Mouse (Mus musculus) neural tube, embryonic 12.5 days (tissue): Measurements from ENCODE around the gene Man2a2. TPM values are rescaled to one million over a fixed set of nuclear protein-coding genes. Genes with fewer than 3 reads are reported as not detected.
A peak's percentile ranks its signal among the peaks of the same experiment; 100 is the strongest.

Experiments
- ATAC-seq: fragments of 200-750 bp; cut with Nextera tagmentation; 2 replicates; pipeline ENCODE4 v1.8.0; 2017; ENCODE audit warnings: low read depth, mild to moderate bottlenecking, moderate TSS enrichment, moderate library complexity; ENCODE audit not compliant: low FRiP score
- H3K27ac ChIP-seq: fragments of 300-500 bp; sonication (generic); 2 replicates; pipeline ENCODE4 v1.5.1; 2016
- H3K27me3 ChIP-seq: fragments of 300-500 bp; sonication (generic); replicated peaks from 2 replicates; pipeline ENCODE4 v1.6.1; 2016; ENCODE audit warnings: mild to moderate bottlenecking
- H3K36me3 ChIP-seq: fragments of 300-500 bp; sonication (generic); 2 replicates; pipeline ENCODE4 v1.6.1; 2016; ENCODE audit warnings: mild to moderate bottlenecking
- H3K4me1 ChIP-seq: fragments of 300-500 bp; sonication (generic); 2 replicates; pipeline ENCODE4 v1.6.1; 2016
- H3K4me2 ChIP-seq: fragments of 300-500 bp; sonication (generic); replicated peaks from 2 replicates; pipeline ENCODE4 v1.6.1; 2016; ENCODE audit warnings: mild to moderate bottlenecking
- H3K4me3 ChIP-seq: fragments of 300-500 bp; sonication (generic); 2 replicates; pipeline ENCODE4 v1.5.1; 2016
- H3K9ac ChIP-seq: fragments of 300-500 bp; sonication (generic); 2 replicates; pipeline ENCODE4 v1.6.1; 2016; ENCODE audit warnings: mild to moderate bottlenecking
- H3K9me3 ChIP-seq: fragments of 300-500 bp; sonication (generic); 2 replicates; pipeline ENCODE4 v1.6.1; 2016; ENCODE audit warnings: mild to moderate bottlenecking
- WGBS: fragments of 180-500 bp; shearing (Covaris S2); methylation state at CpG from one replicate; pipeline ENCODE4 v1.1.7; 2016; 5-methylcytosine and 5-hydroxymethylcytosine counted together
- polyA plus RNA-seq: library from polyadenylated mRNA; unstranded; fragments of >200 nt; fragmentation: Nextera tagmentation; extraction: Ambion mirVana; gene quantifications from 2 replicates; pipeline ENCODE4 v1.2.1, GENCODE M21; 2016

Gene Man2a2
- polyA plus RNA-seq, 1 experiment from 2014 or later: 25.5 TPM

GRCm38 (mm10) chr7:80367232-80367631, 3.9 kb downstream of the Man2a2 start:
- no peak overlapping the region for H3K4me2 ChIP-seq
- 98% methylated on average over 7 of the region's 7 CpGs for WGBS
- peaks cover 58% of the 10 kb centered on the region for H3K36me3 ChIP-seq
- H3K4me1 ChIP-seq: peaks cover 14% of the 10 kb centered on the region
- no peaks in the 10 kb centered on the region for H3K27me3 ChIP-seq
- no peak overlapping the region for H3K27ac ChIP-seq
- H3K4me3 ChIP-seq: no peak overlapping the region
- H3K9ac ChIP-seq: no peak overlapping the region
- no peaks in the 10 kb centered on the region for H3K9me3 ChIP-seq
- no peak for ATAC-seq

DNA sequence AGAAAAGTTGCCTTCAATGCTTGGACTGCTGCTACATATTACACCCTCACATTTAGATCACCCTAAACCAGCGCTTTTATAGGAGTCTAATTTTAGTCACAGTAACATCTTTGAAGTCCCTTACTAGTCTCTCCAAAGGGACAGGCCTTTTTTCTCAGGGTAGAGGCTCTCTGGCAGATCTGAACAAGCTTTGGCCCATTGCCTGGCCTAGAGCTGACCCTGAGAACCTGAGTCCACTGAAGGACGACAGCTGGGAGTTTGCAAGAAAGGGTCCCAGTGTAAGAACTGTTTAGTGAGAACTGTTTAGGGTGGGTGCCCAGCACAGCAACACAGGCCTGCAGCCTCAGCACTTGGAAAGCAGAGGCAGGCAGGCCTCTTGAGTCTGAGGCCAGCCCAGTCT, 5.4 kb downstream of the Man2a2 start:
- H3K4me3 ChIP-seq: no peak overlapping the region
- no peaks in the 10 kb centered on the region for H3K27me3 ChIP-seq
- no peak overlapping the region for H3K4me2 ChIP-seq
- peaks cover 72% of the 10 kb centered on the region for H3K36me3 ChIP-seq
- peaks cover 14% of the 10 kb centered on the region for H3K4me1 ChIP-seq
- H3K9me3 ChIP-seq: no peaks in the 10 kb centered on the region
- WGBS: 88% methylated on average over 2 of the region's 2 CpGs
- ATAC-seq: no peak
- H3K27ac ChIP-seq: no peak overlapping the region
- H3K9ac ChIP-seq: no peak overlapping the region

- 81% methylated on average over 3 of the region's 3 CpGs for WGBS
- Histone ChIP-seq H3K9me3 (no peaks in the 10 kb centered on the region), H3K27me3 (no peaks in the 10 kb centered on the region), H3K4me2 (no peak overlapping the region), H3K9ac (no peak overlapping the region), H3K4me3 (no peak overlapping the region), H3K4me1 (peaks cover 16% of the 10 kb centered on the region), H3K27ac (no peak overlapping the region), H3K36me3 (peaks cover 91% of the 10 kb centered on the region)
- no peak for ATAC-seq
Observed at GRCm38 (mm10) chr7:80360435-80360834, 10.7 kb downstream of the Man2a2 start.

GRCm38 (mm10) chr7:80358039-80358438, 13.1 kb downstream of the Man2a2 start:
- Histone ChIP-seq H3K4me1 (peaks cover 16% of the 10 kb centered on the region), H3K9ac (no peak overlapping the region), H3K4me3 (no peak overlapping the region), H3K9me3 (no peaks in the 10 kb centered on the region), H3K36me3 (peaks cover 88% of the 10 kb centered on the region), H3K27ac (no peak overlapping the region), H3K27me3 (no peaks in the 10 kb centered on the region), H3K4me2 (no peak overlapping the region)
- WGBS: 61% methylated on average over 4 of the region's 4 CpGs
- no peak for ATAC-seq

GRCm38 (mm10) chr7:80357156-80357555, 14.0 kb downstream of the Man2a2 start:
- WGBS: 27% methylated on average over 8 of the region's 8 CpGs
- Histone ChIP-seq H3K4me3 (no peak overlapping the region), H3K36me3 (peaks cover 88% of the 10 kb centered on the region), H3K9me3 (no peaks in the 10 kb centered on the region), H3K27me3 (no peaks in the 10 kb centered on the region), H3K27ac (no peak overlapping the region), H3K4me2 (peak overlapping the region; percentile 9; the same call in 1 of the 2 replicates), H3K4me1 (peaks cover 16% of the 10 kb centered on the region), H3K9ac (0 out of 2 replicates have a peak overlapping the region, but pooled peaks have one; percentile 8)
- peak; percentile 63; the same call in 1 of the 2 replicates for ATAC-seq

DNA sequence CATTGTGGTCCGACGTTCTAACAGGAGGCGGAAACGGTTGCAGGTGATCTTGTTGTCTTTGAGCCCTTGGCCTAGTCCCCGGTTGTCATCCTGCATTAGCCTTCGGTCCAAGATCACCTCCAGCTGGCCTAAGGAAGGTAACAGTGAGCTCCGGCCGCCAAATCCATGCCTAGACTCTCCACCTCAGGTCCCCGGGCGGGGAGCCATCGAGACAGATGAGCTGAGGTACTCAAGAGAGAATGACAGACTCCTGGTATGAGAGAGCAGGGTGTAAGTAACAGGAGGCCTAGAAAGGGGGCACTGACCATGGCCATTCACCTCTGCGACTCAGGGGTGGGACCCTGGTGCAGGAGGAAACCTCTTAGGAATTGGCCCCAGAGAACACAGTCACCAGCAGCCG, 14.8 kb downstream of the Man2a2 start:
- no peak for ATAC-seq
- Histone ChIP-seq H3K4me1 (peaks cover 16% of the 10 kb centered on the region), H3K9me3 (no peaks in the 10 kb centered on the region), H3K27me3 (no peaks in the 10 kb centered on the region), H3K4me2 (no peak overlapping the region), H3K4me3 (no peak overlapping the region), H3K36me3 (peaks cover 85% of the 10 kb centered on the region), H3K9ac (no peak overlapping the region), H3K27ac (no peak overlapping the region)
- WGBS: 90% methylated on average over 13 of the region's 13 CpGs

DNA sequence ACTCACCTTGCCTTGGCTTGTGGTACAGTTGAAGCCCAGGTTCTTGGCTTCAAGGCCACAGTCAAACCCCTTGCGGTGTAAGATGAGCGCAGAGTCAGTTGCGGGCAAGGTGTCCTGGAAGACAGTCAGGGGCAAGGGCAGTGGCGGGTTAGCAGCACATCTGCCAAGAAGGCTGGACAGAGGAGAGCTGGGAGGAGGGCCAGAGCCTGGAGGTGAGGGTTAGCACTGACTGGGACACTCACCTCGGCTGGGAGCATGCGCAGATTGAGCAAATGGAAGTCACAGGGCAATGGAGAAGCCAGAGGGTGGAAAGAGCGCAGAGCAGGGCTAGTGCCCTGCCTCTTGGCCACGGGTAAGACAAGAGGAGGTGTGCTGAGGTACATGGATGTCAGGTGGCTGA, 18.3 kb downstream of the Man2a2 start:
- Histone ChIP-seq H3K4me3 (no peak overlapping the region), H3K36me3 (peaks cover 67% of the 10 kb centered on the region), H3K9ac (no peak overlapping the region), H3K27ac (no peak overlapping the region), H3K4me1 (peaks cover 18% of the 10 kb centered on the region), H3K9me3 (no peaks in the 10 kb centered on the region), H3K4me2 (no peak overlapping the region), H3K27me3 (no peaks in the 10 kb centered on the region)
- no peak for ATAC-seq
- 93% methylated on average over 8 of the region's 8 CpGs for WGBS

- Histone ChIP-seq H3K36me3 (peaks cover 50% of the 10 kb centered on the region), H3K4me2 (no peak overlapping the region), H3K9me3 (no peaks in the 10 kb centered on the region), H3K4me3 (no peak overlapping the region), H3K4me1 (peaks cover 13% of the 10 kb centered on the region), H3K27ac (no peak overlapping the region), H3K27me3 (no peaks in the 10 kb centered on the region), H3K9ac (no peak overlapping the region)
- no peak for ATAC-seq
- WGBS: 85% methylated on average over 2 of the region's 2 CpGs
Observed at GRCm38 (mm10) chr7:80350808-80351207, 20.4 kb downstream of the Man2a2 start.

DNA sequence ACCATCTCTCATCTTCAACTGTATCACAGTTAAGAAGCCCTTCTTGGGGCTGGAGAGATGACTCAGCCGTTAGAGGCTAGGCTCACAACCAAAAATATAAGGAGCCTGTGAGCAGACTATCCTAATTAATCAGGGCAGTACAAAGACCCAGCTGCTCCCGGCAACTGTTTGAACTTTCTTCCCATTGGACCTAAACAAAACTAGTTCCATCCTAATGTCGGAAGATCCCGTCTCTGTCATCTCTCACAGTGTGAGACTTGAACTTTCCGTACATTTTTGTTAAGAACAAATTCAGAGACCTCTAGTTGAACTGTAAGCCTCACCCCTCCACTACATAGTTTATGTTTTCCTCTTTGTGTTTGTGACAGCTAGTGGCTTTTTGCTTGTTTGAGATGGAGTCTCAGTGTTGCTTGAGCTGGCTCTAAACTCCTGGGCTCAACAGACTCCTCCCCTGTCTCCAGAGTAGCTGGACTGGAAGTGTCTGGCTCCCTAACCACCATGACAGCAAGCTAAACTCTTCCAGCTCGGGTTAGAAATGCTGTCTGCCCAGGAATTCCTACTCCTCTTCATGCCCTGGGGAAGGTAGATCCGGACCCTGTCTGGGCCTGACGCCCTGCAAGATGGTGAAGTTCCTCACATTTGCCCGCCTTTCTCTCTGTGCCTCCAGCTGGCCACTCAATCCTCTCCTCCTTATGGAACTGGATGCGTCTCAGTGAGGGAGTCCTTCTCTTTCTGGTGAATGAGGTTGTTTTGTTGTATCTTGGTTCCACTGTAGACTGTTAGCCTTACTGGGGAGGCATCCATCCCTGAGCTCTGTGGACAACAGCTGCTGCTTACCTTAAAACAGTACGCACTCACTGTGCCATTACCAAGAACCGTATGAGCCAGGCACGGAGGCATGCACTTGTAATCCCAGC, 23.2 kb downstream of the Man2a2 start:
- Histone ChIP-seq H3K4me2 (0 out of 2 replicates have a peak overlapping the region, but pooled peaks have one; percentile 1), H3K27me3 (no peaks in the 10 kb centered on the region), H3K9ac (no peak overlapping the region), H3K4me1 (peaks cover 20% of the 10 kb centered on the region), H3K36me3 (peaks cover 35% of the 10 kb centered on the region), H3K4me3 (no peak overlapping the region), H3K9me3 (no peaks in the 10 kb centered on the region), H3K27ac (peak overlapping the region; percentile 1; the same call in 1 of the 2 replicates)
- 64% methylated on average over 13 of the region's 13 CpGs for WGBS
- no peak for ATAC-seq

GRCm38 (mm10) chr7:80346830-80347229, 24.3 kb downstream of the Man2a2 start:
- Histone ChIP-seq H3K9ac (no peak overlapping the region), H3K4me3 (no peak overlapping the region), H3K36me3 (peaks cover 26% of the 10 kb centered on the region), H3K9me3 (no peaks in the 10 kb centered on the region), H3K27ac (no peak overlapping the region), H3K4me2 (no peak overlapping the region), H3K27me3 (no peaks in the 10 kb centered on the region), H3K4me1 (peaks cover 28% of the 10 kb centered on the region)
- WGBS: 89% methylated on average over 5 of the region's 5 CpGs
- no peak for ATAC-seq

DNA sequence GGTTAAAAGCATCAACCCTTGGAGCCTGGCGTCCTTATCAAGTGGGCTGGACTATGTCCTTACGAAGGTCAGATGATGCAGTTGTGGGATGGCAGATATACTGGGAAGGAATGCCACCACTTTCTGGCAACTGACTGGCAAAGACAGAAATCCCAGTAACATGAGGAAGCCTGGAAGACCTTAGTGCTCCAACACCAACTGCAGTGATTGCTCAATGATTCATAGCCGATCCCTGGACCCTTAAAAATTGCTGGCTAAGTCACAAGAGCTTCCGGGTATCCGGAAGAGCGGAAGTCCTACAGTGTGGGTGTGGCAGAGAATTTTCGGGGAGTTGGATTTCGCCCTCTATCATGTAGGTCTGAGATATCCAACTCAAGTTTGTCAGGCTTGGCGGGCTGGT, 25.0 kb downstream of the Man2a2 start:
- no peak overlapping the region for H3K9ac ChIP-seq
- H3K36me3 ChIP-seq: peaks cover 21% of the 10 kb centered on the region
- no peak for ATAC-seq
- peaks cover 33% of the 10 kb centered on the region for H3K4me1 ChIP-seq
- WGBS: 97% methylated on average over 9 of the region's 9 CpGs
- no peak overlapping the region for H3K4me3 ChIP-seq
- no peaks in the 10 kb centered on the region for H3K9me3 ChIP-seq
- no peak overlapping the region for H3K4me2 ChIP-seq
- no peak overlapping the region for H3K27ac ChIP-seq
- no peaks in the 10 kb centered on the region for H3K27me3 ChIP-seq

- peaks cover 8% of the 10 kb centered on the region for H3K36me3 ChIP-seq
- H3K9ac ChIP-seq: peak overlapping the region; percentile 68
- peak overlapping the region; percentile 50 for H3K4me3 ChIP-seq
- 0 out of 2 replicates have a peak, but pooled peaks have one; percentile 4 for ATAC-seq
- no peaks in the 10 kb centered on the region for H3K9me3 ChIP-seq
- H3K4me2 ChIP-seq: peak overlapping the region; percentile 78
- peaks cover 51% of the 10 kb centered on the region for H3K4me1 ChIP-seq
- H3K27ac ChIP-seq: peak overlapping the region; percentile 38; the same call in 1 of the 2 replicates
- WGBS: 28% methylated on average over 19 of the region's 19 CpGs
- H3K27me3 ChIP-seq: no peaks in the 10 kb centered on the region
Observed at GRCm38 (mm10) chr7:80343270-80344018, 27.7 kb downstream of the Man2a2 start.
